Mouse (Mus musculus) erythroblast, embryonic 14.5 days (primary cell): ENCODE measurements around the gene Spsb1.

ENCODE experiments used
- GATA1 ChIP-seq: IDR thresholded peaks from 2 replicates; pipeline ENCODE4 v1.6.1; 2012; ENCODE audit warnings: low read length, inconsistent platforms, mixed read lengths
- TAL1 ChIP-seq: IDR thresholded peaks from 3 replicates; pipeline ENCODE4 v1.6.1; 2012; ENCODE audit warnings: low read length, inconsistent platforms, mixed read lengths

- TF ChIP-seq TAL1 (no peak), GATA1 (no peak)
Measured at GRCm38 (mm10) chr4:149944214-149944613, 10.6 kb downstream of the Spsb1 start.
